Mouse (Mus musculus): ENCODE data around the gene Nemp2. TPM values are rescaled to one million over a fixed set of nuclear protein-coding genes. Genes with fewer than 3 reads are reported as not detected.
"Not testable (repeated sequence)": the region's sequence is repeated elsewhere in the genome, so short reads cannot be mapped to it uniquely, and the experiment has no call there.

Gene Nemp2
- total RNA-seq, 1 experiment: 8.7 TPM

DNA sequence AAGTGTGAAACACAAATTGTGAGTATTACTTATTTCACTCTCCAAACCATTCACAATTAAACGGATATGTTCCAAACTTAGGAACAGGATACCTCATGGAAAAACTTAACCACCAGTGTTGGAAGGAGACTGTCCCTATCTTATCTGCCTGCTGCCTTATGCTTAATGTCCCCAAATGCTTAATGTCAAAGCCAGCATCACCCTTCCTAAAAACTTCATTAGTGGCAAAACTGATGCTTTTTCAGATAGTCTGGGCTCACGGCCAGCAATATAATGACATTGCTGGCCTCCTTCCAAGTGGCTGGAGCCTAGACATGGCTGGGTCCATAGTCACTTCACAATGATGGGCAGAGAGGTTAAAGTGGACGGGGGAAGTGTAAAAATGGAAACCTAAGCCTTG, 46.1 kb downstream of the Nemp2 start:
- H3K4me3 ChIP-seq (ENCODE audit: insufficient read depth in 1 of 2, low read depth in 1 of 2, low read length in 2 of 2, poor library complexity in 1 of 2, severe bottlenecking in 1 of 2): no peak overlapping the region
- no peak overlapping the region for H3K9ac ChIP-seq (ENCODE audit: insufficient read depth, low read depth, low read length, poor library complexity, severe bottlenecking)
- no peak for TF ChIP-seq MAFK (IDR thresholded peaks at IDR 0.05; ENCODE audit: insufficient read depth, low read depth, low read length)
- TF ChIP-seq CHD2 (IDR thresholded peaks at IDR 0.05; ENCODE audit: low read depth, low read length): no peak
- no peak for TF ChIP-seq ZC3H11A (IDR thresholded peaks at IDR 0.05; ENCODE audit: borderline replicate concordance, low read depth, low read length)
- H3K36me3 ChIP-seq (ENCODE audit: control insufficient read depth, insufficient read depth, low read length, poor library complexity, severe bottlenecking): no peaks in the 10 kb centered on the region
- no peak for DNase-seq (ENCODE audit: low read depth, low spot score)
- H3K4me1 ChIP-seq (ENCODE audit: control insufficient read depth in 2 of 2, insufficient read depth in 2 of 2, low read length in 2 of 2, poor library complexity in 1 of 2): no peaks in the 10 kb centered on the region
- no peaks in the 10 kb centered on the region for H3K9me3 ChIP-seq (ENCODE audit: control insufficient read depth, insufficient read depth, low read depth, low read length)
- no peak overlapping the region for H3K27ac ChIP-seq (ENCODE audit: insufficient read depth, low read depth, low read length, poor library complexity, severe bottlenecking)
- in situ Hi-C loops (cut with MboI; ENCODE audit: low sequenced_read_pairs in 2 of 2, unreplicated experiment in 2 of 2): no loop called here

DNA sequence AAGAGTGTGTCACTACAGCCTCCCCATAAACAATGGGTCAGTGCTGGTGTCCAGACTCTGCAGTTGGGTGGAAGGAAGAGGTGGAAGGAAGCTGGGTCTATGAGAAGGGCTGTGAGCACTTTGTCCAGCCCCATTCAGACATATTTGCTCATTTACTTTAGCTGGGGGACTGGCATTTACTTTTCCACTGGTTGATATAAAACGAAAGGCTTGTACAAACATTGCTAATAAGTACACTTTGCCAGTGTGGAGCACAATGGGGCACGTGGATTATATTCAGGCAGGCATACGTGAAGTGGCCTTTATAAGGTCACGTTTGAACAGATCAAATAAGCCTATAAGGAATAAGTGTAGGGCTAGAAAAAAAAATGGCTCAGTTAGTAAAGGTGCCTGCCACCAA, 53.0 kb downstream of the Nemp2 start:
- DNase-seq (ENCODE audit: low read depth, low spot score): no peak
- Histone ChIP-seq H3K27ac (ENCODE audit: insufficient read depth, low read depth, low read length, poor library complexity, severe bottlenecking) (no peak overlapping the region), H3K36me3 (ENCODE audit: control insufficient read depth, insufficient read depth, low read length, poor library complexity, severe bottlenecking) (no peaks in the 10 kb centered on the region), H3K4me1 (ENCODE audit: control insufficient read depth in 2 of 2, insufficient read depth in 2 of 2, low read length in 2 of 2, poor library complexity in 1 of 2) (no peaks in the 10 kb centered on the region; a peak in 1 of 4 replicates), H3K9me3 (ENCODE audit: control insufficient read depth, insufficient read depth, low read depth, low read length) (no peaks in the 10 kb centered on the region), H3K9ac (ENCODE audit: insufficient read depth, low read depth, low read length, poor library complexity, severe bottlenecking) (no peak overlapping the region), H3K4me3 (ENCODE audit: insufficient read depth in 1 of 2, low read depth in 1 of 2, low read length in 2 of 2, poor library complexity in 1 of 2, severe bottlenecking in 1 of 2) (no peak overlapping the region)
- in situ Hi-C loops (cut with MboI; ENCODE audit: low sequenced_read_pairs in 2 of 2, unreplicated experiment in 2 of 2): no loop called here
- no peak for TF ChIP-seq ZC3H11A (IDR thresholded peaks at IDR 0.05; ENCODE audit: borderline replicate concordance, low read depth, low read length)
- TF ChIP-seq MAFK (IDR thresholded peaks at IDR 0.05; ENCODE audit: insufficient read depth, low read depth, low read length): no peak
- TF ChIP-seq HCFC1 (IDR thresholded peaks at IDR 0.05; ENCODE audit: borderline replicate concordance, insufficient read depth, low read length): no peak
- no peak for TF ChIP-seq CHD2 (IDR thresholded peaks at IDR 0.05; ENCODE audit: low read depth, low read length)
- TF ChIP-seq ZNF384 (IDR thresholded peaks at IDR 0.05; ENCODE audit: low read depth, low read length): no peak

DNA sequence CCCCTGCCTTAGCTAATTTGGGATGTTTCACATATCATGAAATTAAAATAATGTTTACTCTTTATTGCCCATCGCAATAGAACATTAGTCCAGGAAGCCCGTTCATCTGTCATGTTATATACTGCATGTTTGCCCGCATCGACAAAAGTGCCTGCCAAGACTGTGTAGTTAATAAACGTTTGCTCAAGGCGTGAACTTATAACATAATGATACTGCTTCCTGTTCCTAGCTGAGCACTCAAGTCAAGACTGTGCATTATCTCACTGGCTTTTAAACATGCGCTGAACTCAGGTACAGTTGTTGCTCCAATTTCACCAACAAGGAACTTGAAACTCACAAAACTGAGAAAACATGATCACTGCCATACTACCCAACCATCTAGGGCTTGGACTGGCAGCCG, 57.1 kb downstream of the Nemp2 start:
- no peak overlapping the region for H3K27ac ChIP-seq (ENCODE audit: insufficient read depth, low read depth, low read length, poor library complexity, severe bottlenecking)
- H3K4me3 ChIP-seq (ENCODE audit: insufficient read depth in 1 of 2, low read depth in 1 of 2, low read length in 2 of 2, poor library complexity in 1 of 2, severe bottlenecking in 1 of 2): no peak overlapping the region
- no peaks in the 10 kb centered on the region for H3K9me3 ChIP-seq (ENCODE audit: control insufficient read depth, insufficient read depth, low read depth, low read length)
- no peak overlapping the region for H3K9ac ChIP-seq (ENCODE audit: insufficient read depth, low read depth, low read length, poor library complexity, severe bottlenecking)
- H3K36me3 ChIP-seq (ENCODE audit: control insufficient read depth, insufficient read depth, low read length, poor library complexity, severe bottlenecking): no peaks in the 10 kb centered on the region
- no peaks in the 10 kb centered on the region; a peak in 1 of 4 replicates for H3K4me1 ChIP-seq (ENCODE audit: control insufficient read depth in 2 of 2, insufficient read depth in 2 of 2, low read length in 2 of 2, poor library complexity in 1 of 2)
- in situ Hi-C loops (cut with MboI; ENCODE audit: low sequenced_read_pairs in 2 of 2, unreplicated experiment in 2 of 2): no loop called here
- DNase-seq (ENCODE audit: low read depth, low spot score): no peak
- no peak for TF ChIP-seq ZNF384 (IDR thresholded peaks at IDR 0.05; ENCODE audit: low read depth, low read length)
- no peak for TF ChIP-seq MAFK (IDR thresholded peaks at IDR 0.05; ENCODE audit: insufficient read depth, low read depth, low read length)
- no peak for TF ChIP-seq HCFC1 (IDR thresholded peaks at IDR 0.05; ENCODE audit: borderline replicate concordance, insufficient read depth, low read length)
- no peak for TF ChIP-seq ZC3H11A (IDR thresholded peaks at IDR 0.05; ENCODE audit: borderline replicate concordance, low read depth, low read length)
- TF ChIP-seq CHD2 (IDR thresholded peaks at IDR 0.05; ENCODE audit: low read depth, low read length): no peak

DNA sequence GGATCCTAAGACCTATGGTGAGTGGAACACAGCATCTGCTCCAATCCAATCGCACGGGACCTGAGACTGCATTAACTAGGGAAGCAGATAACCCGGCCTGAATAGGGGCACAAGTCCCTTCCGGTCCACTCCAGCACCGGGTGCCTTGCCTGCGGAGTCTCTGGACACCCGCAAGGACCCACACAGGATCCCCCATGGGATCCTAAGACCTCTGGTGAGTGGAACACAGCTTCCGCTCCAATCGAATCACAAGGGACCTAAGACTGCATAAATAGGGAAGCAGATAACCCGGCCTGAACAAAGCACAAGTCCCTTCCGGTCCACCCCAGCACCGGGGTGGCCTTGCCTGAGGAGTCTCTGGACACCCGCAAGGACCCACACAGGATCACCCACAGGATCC, 64.0 kb downstream of the Nemp2 start:
- H3K9me3 ChIP-seq (ENCODE audit: control insufficient read depth, insufficient read depth, low read depth, low read length); H3K27ac ChIP-seq (ENCODE audit: insufficient read depth, low read depth, low read length, poor library complexity, severe bottlenecking); in situ Hi-C loops (cut with MboI; ENCODE audit: low sequenced_read_pairs in 2 of 2, unreplicated experiment in 2 of 2); H3K4me3 ChIP-seq (ENCODE audit: insufficient read depth in 1 of 2, low read depth in 1 of 2, low read length in 2 of 2, poor library complexity in 1 of 2, severe bottlenecking in 1 of 2); H3K4me1 ChIP-seq (ENCODE audit: control insufficient read depth in 2 of 2, insufficient read depth in 2 of 2, low read length in 2 of 2, poor library complexity in 1 of 2); H3K9ac ChIP-seq (ENCODE audit: insufficient read depth, low read depth, low read length, poor library complexity, severe bottlenecking); DNase-seq (ENCODE audit: low read depth, low spot score); H3K36me3 ChIP-seq (ENCODE audit: control insufficient read depth, insufficient read depth, low read length, poor library complexity, severe bottlenecking): not testable (repeated sequence)

Other genes with a start within 250 kb of the Nemp2 start
- gene Nab1, start 130.0 kb upstream of the Nemp2 start, total RNA-seq (2012; rRNA removed): 12.3 and 13.3 TPM in 2 replicates
- gene Mfsd6, start 96.8 kb downstream of the Nemp2 start, total RNA-seq (2012; rRNA removed): 0.98 and 1.3 TPM in 2 replicates
- 4.7 and 5.1 TPM in 2 replicates for gene Inpp1, start 187.0 kb downstream of the Nemp2 start, total RNA-seq (2012; rRNA removed)
- 11.4 and 12.9 TPM in 2 replicates for gene Hibch, start 214.2 kb downstream of the Nemp2 start, total RNA-seq (2012; rRNA removed)

All from ES-E14 (cell line).